Mouse (Mus musculus): ENCODE data around the gene Il13. TPM values are rescaled to one million over a fixed set of nuclear protein-coding genes. Genes with fewer than 3 reads are reported as not detected.

Gene Il13
- polyA plus RNA-seq, 1 experiment from 2014 or later: not detected

DNA sequence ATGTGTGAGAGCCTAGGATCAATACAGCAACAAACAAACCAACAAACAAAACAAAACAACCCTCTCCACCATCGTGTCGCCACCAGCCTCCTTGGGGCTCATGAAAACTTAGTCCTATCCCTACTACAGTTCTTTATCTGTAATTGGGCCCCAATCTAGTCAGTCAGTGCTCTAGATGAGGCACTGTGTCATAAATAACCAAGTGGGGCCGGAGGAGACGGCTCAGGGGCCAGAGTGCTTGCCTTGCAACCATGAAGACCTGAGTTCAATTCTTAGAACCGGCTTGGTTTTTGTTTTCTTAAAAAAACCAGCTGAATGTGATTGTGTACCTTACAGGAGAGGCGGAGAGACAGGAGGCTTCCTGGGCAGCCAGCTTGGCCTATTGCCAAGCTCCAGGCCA is 19.3 kb downstream of the Il13 start:
- no peak for ATAC-seq (ENCODE audit: insufficient number of reproducible peaks, low FRiP score, low TSS enrichment, low read depth)
- no peak overlapping the region for H3K4me2 ChIP-seq
- no peak overlapping the region for H3K4me3 ChIP-seq
- no peaks in the 10 kb centered on the region for H3K4me1 ChIP-seq
- no peak overlapping the region for H3K9ac ChIP-seq
- H3K27me3 ChIP-seq: no peaks in the 10 kb centered on the region
- no peak overlapping the region for H3K27ac ChIP-seq
- H3K36me3 ChIP-seq: no peaks in the 10 kb centered on the region
- no peaks in the 10 kb centered on the region for H3K9me3 ChIP-seq
- 66% methylated on average over 6 of the region's 6 CpGs for WGBS

GRCm38 (mm10) chr11:53609672-53610071 is 24.8 kb downstream of the Il13 start:
- Histone ChIP-seq H3K4me2 (no peak overlapping the region), H3K4me3 (no peak overlapping the region), H3K27ac (no peak overlapping the region), H3K27me3 (no peaks in the 10 kb centered on the region), H3K4me1 (no peaks in the 10 kb centered on the region), H3K36me3 (no peaks in the 10 kb centered on the region), H3K9ac (no peak overlapping the region), H3K9me3 (no peaks in the 10 kb centered on the region)
- ATAC-seq (ENCODE audit: insufficient number of reproducible peaks, low FRiP score, low TSS enrichment, low read depth): no peak
- WGBS: 66% methylated on average over 3 of the region's 3 CpGs

DNA sequence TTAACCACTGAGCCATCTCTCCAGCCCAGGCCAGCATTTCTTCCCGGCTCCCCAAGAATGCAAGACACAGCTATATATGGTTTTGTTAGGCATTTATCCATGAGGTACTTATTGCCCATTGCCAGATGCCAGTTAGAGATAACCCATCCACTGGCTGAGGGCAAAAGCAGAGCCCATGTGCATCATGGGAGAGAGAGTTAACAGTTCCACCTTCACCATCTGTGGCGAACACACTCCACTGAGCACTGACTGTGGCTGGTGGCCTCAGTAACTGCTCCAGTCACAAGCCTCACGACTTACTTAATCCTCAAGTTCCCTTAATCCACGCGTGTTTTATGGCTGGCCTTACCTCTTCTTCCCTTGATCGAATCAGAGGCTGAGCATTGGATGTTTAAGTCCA is 25.3 kb downstream of the Il13 start:
- WGBS: 62% methylated on average over 6 of the region's 6 CpGs
- Histone ChIP-seq H3K9ac (no peak overlapping the region), H3K27ac (no peak overlapping the region), H3K36me3 (no peaks in the 10 kb centered on the region), H3K4me2 (no peak overlapping the region), H3K27me3 (no peaks in the 10 kb centered on the region), H3K4me1 (no peaks in the 10 kb centered on the region), H3K9me3 (no peaks in the 10 kb centered on the region), H3K4me3 (no peak overlapping the region)
- ATAC-seq (ENCODE audit: insufficient number of reproducible peaks, low FRiP score, low TSS enrichment, low read depth): no peak

DNA sequence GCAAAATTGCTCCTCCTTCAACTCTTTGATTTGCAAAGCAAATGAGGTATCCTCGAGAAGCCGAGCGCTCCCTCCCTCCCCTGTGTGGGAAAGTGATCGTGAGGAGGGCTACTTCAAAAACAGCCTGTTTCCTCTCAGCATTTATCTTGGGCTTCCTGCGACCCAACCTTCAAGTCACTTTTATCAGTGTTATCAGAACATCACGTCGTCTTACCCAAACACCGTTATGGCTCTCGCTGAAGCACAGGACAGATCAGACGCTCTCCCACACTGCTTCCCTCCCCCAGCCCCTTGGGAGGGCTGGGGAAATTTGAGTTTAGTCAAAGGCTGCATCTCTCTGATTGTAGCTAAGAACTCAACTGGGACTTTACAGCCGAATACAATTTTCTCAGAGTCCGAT is 28.9 kb downstream of the Il13 start:
- no peak overlapping the region for H3K27ac ChIP-seq
- no peaks in the 10 kb centered on the region for H3K9me3 ChIP-seq
- no peak overlapping the region for H3K4me2 ChIP-seq
- 17% methylated on average over 12 of the region's 12 CpGs for WGBS
- no peak overlapping the region for H3K4me3 ChIP-seq
- H3K27me3 ChIP-seq: no peaks in the 10 kb centered on the region
- H3K4me1 ChIP-seq: no peaks in the 10 kb centered on the region
- peaks cover 10% of the 10 kb centered on the region; the same call in 1 of the 2 replicates for H3K36me3 ChIP-seq
- ATAC-seq (ENCODE audit: insufficient number of reproducible peaks, low FRiP score, low TSS enrichment, low read depth): no peak
- H3K9ac ChIP-seq: no peak overlapping the region

DNA sequence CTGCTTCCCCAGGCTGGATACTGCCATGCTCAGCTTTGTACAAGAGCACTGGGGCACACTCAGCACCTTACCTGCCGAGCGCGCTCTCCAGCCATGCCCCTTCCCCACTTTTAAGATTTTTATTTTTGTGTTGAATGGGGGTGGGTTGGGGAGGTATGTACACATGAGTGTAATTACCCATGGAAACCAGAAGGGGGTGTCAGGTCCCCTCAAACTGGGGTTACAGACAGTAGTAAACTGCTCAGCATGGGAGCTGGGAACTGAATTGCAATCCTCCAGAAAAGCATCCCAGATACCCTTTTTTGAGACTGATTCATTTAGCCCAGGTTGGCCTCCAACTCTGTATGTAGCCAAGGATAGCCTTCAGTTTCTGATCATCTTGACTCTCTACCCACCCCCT is 29.5 kb downstream of the Il13 start:
- H3K4me2 ChIP-seq: no peak overlapping the region
- H3K4me3 ChIP-seq: no peak overlapping the region
- H3K4me1 ChIP-seq: no peaks in the 10 kb centered on the region
- ATAC-seq (ENCODE audit: insufficient number of reproducible peaks, low FRiP score, low TSS enrichment, low read depth): no peak
- H3K27me3 ChIP-seq: no peaks in the 10 kb centered on the region
- H3K36me3 ChIP-seq: peaks cover 14% of the 10 kb centered on the region; the same call in 1 of the 2 replicates
- H3K9ac ChIP-seq: no peak overlapping the region
- H3K9me3 ChIP-seq: no peaks in the 10 kb centered on the region
- WGBS: 94% methylated on average over 3 of the region's 3 CpGs
- H3K27ac ChIP-seq: no peak overlapping the region

DNA sequence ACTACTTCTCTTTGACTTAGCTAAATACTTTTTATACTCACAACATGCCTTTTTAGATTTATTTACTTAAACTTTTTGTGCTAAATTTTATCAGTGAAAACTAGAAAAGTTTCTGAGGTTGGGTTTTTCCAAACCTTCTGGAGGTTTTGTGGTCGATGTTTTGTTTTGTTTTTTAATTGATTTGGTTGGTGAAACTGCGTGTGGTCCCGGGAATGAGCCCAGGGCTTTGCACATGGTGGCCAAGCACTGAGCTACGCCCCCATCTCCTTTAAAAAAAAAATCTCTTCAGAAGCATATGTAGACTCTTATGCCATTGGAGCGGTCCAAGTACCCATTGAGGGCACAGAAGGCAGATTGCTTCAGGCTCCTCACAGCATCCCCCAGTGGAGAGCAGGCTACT is 43.4 kb downstream of the Il13 start:
- Histone ChIP-seq H3K9ac (no peak overlapping the region), H3K4me1 (no peaks in the 10 kb centered on the region), H3K36me3 (peaks cover 70% of the 10 kb centered on the region), H3K4me2 (no peak overlapping the region), H3K27me3 (no peaks in the 10 kb centered on the region), H3K4me3 (no peak overlapping the region), H3K9me3 (no peaks in the 10 kb centered on the region), H3K27ac (no peak overlapping the region)
- no peak for ATAC-seq (ENCODE audit: insufficient number of reproducible peaks, low FRiP score, low TSS enrichment, low read depth)
- 90% methylated on average over 5 of the region's 5 CpGs for WGBS

DNA sequence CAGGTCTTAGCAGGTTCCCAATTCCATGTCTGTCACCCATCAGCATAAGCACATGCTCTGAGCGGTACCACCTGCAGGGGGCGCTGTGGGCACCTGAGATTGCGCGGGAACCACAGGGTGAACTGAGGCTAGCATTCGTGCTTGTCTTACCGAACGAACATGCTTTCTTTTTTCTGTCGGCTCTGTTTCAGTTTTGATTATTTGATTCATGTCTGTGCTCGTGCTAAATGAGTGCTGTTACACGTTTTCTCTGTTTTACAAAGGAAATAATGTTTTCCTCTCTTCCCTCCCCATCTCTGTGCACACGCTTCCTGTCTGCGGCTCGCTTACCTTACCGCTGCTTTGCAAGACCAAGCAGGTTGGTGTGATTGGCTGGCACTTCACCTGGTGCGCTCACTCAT is 44.1 kb downstream of the Il13 start:
- Histone ChIP-seq H3K4me2 (no peak overlapping the region), H3K4me1 (no peaks in the 10 kb centered on the region), H3K27me3 (no peaks in the 10 kb centered on the region), H3K9me3 (no peaks in the 10 kb centered on the region), H3K27ac (no peak overlapping the region), H3K36me3 (peaks cover 71% of the 10 kb centered on the region), H3K4me3 (no peak overlapping the region), H3K9ac (no peak overlapping the region)
- 42% methylated on average over 15 of the region's 15 CpGs for WGBS
- ATAC-seq (ENCODE audit: insufficient number of reproducible peaks, low FRiP score, low TSS enrichment, low read depth): no peak

DNA sequence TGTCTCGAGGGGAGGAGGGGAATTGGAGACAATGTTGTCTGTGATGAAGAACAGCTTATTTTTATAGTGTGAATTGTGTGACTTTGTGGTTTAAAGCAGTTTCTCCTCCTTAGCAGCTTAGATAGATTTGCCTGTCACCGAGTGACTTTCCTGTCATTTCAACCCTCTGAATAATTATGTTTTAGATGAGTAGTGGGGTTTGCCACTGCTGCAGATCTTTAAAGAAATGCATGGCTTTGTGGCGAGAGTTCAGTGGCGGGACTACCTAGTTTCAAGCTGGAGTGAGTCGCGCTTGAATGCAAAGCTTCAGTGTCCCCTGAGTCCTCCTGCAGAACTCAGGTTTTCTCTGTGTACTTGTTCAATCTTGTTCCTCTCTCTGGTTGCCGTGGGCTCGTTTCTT is 46.2 kb downstream of the Il13 start:
- Histone ChIP-seq H3K27ac (no peak overlapping the region), H3K27me3 (no peaks in the 10 kb centered on the region), H3K4me3 (no peak overlapping the region), H3K9ac (no peak overlapping the region), H3K4me2 (no peak overlapping the region), H3K4me1 (no peaks in the 10 kb centered on the region), H3K36me3 (peaks cover 70% of the 10 kb centered on the region), H3K9me3 (no peaks in the 10 kb centered on the region)
- ATAC-seq (ENCODE audit: insufficient number of reproducible peaks, low FRiP score, low TSS enrichment, low read depth): no peak
- WGBS: 76% methylated on average over 8 of the region's 8 CpGs

- H3K4me2 ChIP-seq: no peak overlapping the region
- no peaks in the 10 kb centered on the region for H3K9me3 ChIP-seq
- peaks cover 73% of the 10 kb centered on the region for H3K36me3 ChIP-seq
- no peaks in the 10 kb centered on the region for H3K4me1 ChIP-seq
- ATAC-seq (ENCODE audit: insufficient number of reproducible peaks, low FRiP score, low TSS enrichment, low read depth): no peak
- H3K27me3 ChIP-seq: no peaks in the 10 kb centered on the region
- no peak overlapping the region for H3K9ac ChIP-seq
- no peak overlapping the region for H3K4me3 ChIP-seq
- WGBS: 89% methylated on average over 6 of the region's 6 CpGs
- no peak overlapping the region for H3K27ac ChIP-seq
These were observed 49.0 kb downstream of the Il13 start for GRCm38 (mm10) chr11:53585510-53585909.

GRCm38 (mm10) chr11:53584849-53585248 is 49.7 kb downstream of the Il13 start:
- Histone ChIP-seq H3K4me1 (no peaks in the 10 kb centered on the region), H3K4me2 (no peak overlapping the region), H3K9ac (no peak overlapping the region), H3K9me3 (no peaks in the 10 kb centered on the region), H3K27me3 (no peaks in the 10 kb centered on the region), H3K27ac (no peak overlapping the region), H3K36me3 (peaks cover 76% of the 10 kb centered on the region), H3K4me3 (no peak overlapping the region)
- no peak for ATAC-seq (ENCODE audit: insufficient number of reproducible peaks, low FRiP score, low TSS enrichment, low read depth)
- WGBS: 67% methylated on average over 3 of the region's 3 CpGs

DNA sequence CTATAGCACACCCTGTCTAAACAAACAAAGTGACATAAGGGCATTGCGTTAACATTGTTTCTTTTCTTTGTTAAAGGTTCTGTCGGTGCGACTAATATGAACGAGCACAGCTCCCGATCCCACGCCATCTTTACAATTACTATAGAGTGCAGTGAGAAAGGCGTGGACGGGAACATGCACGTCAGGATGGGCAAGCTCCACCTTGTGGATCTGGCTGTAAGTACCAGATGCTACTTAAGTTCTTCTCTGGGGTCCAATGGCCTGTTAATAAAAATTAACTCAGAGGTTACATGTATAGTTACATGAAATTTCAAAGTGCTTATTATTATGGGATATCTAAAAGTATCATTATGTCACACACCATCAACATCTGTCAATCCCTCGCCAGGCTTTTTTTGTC is 51.4 kb downstream of the Il13 start:
- H3K36me3 ChIP-seq: peaks cover 70% of the 10 kb centered on the region
- no peaks in the 10 kb centered on the region for H3K4me1 ChIP-seq
- 83% methylated on average over 10 of the region's 10 CpGs for WGBS

More for the DNA sequence above, 51.4 kb downstream of the Il13 start:
- H3K4me3 ChIP-seq: no peak overlapping the region
- ATAC-seq (ENCODE audit: insufficient number of reproducible peaks, low FRiP score, low TSS enrichment, low read depth): no peak
- H3K27ac ChIP-seq: no peak overlapping the region
- H3K9me3 ChIP-seq: no peaks in the 10 kb centered on the region
- no peak overlapping the region for H3K9ac ChIP-seq
- H3K4me2 ChIP-seq: no peak overlapping the region
- H3K27me3 ChIP-seq: no peaks in the 10 kb centered on the region

All from limb, embryonic 15.5 days (tissue).